Comparison of ENCODE assay signal across 13 mouse cellular contexts in the genomic region with DNA sequence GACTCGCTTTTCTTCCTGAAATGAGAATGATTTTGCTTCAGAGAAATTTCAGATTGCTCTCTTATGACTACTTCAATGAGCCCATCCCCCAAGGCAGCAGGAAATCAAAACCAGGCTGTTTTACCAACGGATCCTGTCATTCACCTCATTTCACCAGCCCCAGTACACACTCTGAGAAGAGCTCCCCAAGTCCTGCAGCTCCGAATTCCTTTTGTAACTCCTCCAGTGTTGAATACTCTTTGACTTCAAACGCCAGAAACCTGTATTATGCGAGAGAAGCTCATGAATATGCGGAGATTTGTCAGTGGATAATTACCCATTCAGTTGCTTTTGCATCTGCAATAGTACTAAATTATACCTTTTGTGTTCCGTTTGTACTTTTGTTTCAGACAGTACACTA. TPM values are rescaled to one million over a fixed set of nuclear protein-coding genes. Genes with fewer than 3 reads are reported as not detected.
DNase-seq lines count a peak whose midpoint lies in the region; ATAC-seq and TF ChIP-seq lines count a peak whose summit lies in the region.
"Had no signal": no experiment of that assay in that cellular context is flagged by ENCODE, and none has a peak within 500 bp of the region (broad histone marks: within the 10 kb centered on the region; RNA-seq: fewer than 3 reads in every experiment).

No protein-coding gene starts in this region.

- ATAC-seq in forebrain, embryonic 12.5 days (ENCODE audit: low FRiP score): peak; percentile 78; the same call in 1 of the 2 replicates
- no peak for ATAC-seq in hindbrain, postnatal 0 days
- ATAC-seq in neural tube, embryonic 13.5 days (ENCODE audit: low read depth): no peak
- ATAC-seq in granulocyte monocyte progenitor cell, adult 5-6 weeks (replicated peaks; ENCODE audit: poor library complexity, severe bottlenecking): no peak

- peaks cover 22% of the 10 kb centered on the region for H3K4me1 ChIP-seq in forebrain, embryonic 12.5 days
- H3K4me1 ChIP-seq in hindbrain, postnatal 0 days (ENCODE audit: insufficient read depth, low read length): 0 out of 2 replicates have a peak, but pooled peaks cover 5% of the 10 kb centered on the region
- H3K4me1 ChIP-seq in neural tube, embryonic 13.5 days (replicated peaks): peaks cover 33% of the 10 kb centered on the region

- H3K27me3 ChIP-seq in forebrain, embryonic 12.5 days: no peaks in the 10 kb centered on the region
- H3K27me3 ChIP-seq in hindbrain, postnatal 0 days (ENCODE audit: insufficient read depth, low read length): no peaks in the 10 kb centered on the region
- H3K27me3 ChIP-seq in neural tube, embryonic 13.5 days: no peaks in the 10 kb centered on the region

- H3K9me3 ChIP-seq in forebrain, embryonic 12.5 days: no peaks in the 10 kb centered on the region
- no peaks in the 10 kb centered on the region for H3K9me3 ChIP-seq in hindbrain, postnatal 0 days (ENCODE audit: low read length)
- H3K9me3 ChIP-seq in neural tube, embryonic 13.5 days: no peaks in the 10 kb centered on the region

- H3K36me3 ChIP-seq in forebrain, embryonic 12.5 days (replicated peaks): no peaks in the 10 kb centered on the region
- no peaks in the 10 kb centered on the region for H3K36me3 ChIP-seq in hindbrain, postnatal 0 days (ENCODE audit: insufficient read depth, low read length)
- no peaks in the 10 kb centered on the region for H3K36me3 ChIP-seq in neural tube, embryonic 13.5 days

- 7% methylated on average over 7 of the region's 7 CpGs for WGBS in forebrain, embryonic 12.5 days
- 19% methylated on average over 7 of the region's 7 CpGs for WGBS in hindbrain, postnatal 0 days
- WGBS in neural tube, embryonic 13.5 days: 12% methylated on average over 7 of the region's 7 CpGs

- no peak overlapping the region for H3K4me3 ChIP-seq in forebrain, embryonic 12.5 days (replicated peaks)
- H3K4me3 ChIP-seq in hindbrain, postnatal 0 days (ENCODE audit: low read length): peak overlapping the region; percentile 8; the same call in 1 of the 2 replicates
- H3K4me3 ChIP-seq in neural tube, embryonic 13.5 days: no peak overlapping the region

- H3K4me2 ChIP-seq in forebrain, embryonic 12.5 days: peak overlapping the region; percentile 37
- peak overlapping the region; percentile 45 for H3K4me2 ChIP-seq in hindbrain, postnatal 0 days (ENCODE audit: low read depth, low read length)
- peak overlapping the region; percentile 40 for H3K4me2 ChIP-seq in neural tube, embryonic 13.5 days

- H3K9ac ChIP-seq in forebrain, embryonic 12.5 days: no peak overlapping the region
- no peak overlapping the region; the same call in 1 of the 2 replicates for H3K9ac ChIP-seq in hindbrain, postnatal 0 days (replicated peaks; ENCODE audit: low read length)
- no peak overlapping the region for H3K9ac ChIP-seq in neural tube, embryonic 13.5 days
- H3K9ac ChIP-seq: liver, embryonic 14.5 days had no signal

- peak overlapping the region; percentile 80 for H3K27ac ChIP-seq in forebrain, embryonic 12.5 days
- H3K27ac ChIP-seq in hindbrain, postnatal 0 days: no peak overlapping the region
- H3K27ac ChIP-seq in neural tube, embryonic 13.5 days (replicated peaks): no peak overlapping the region
- H3K27ac ChIP-seq: liver, embryonic 14.5 days had no signal

- TF ChIP-seq CTCF in hindbrain, postnatal 0 days (IDR thresholded peaks at IDR 0.05; ENCODE audit: low read depth): no peak

- DNase-seq in heart, adult 11 months: peak; percentile 31
- no peak for DNase-seq in heart, adult 9 months (ENCODE audit: low spot score in 2 of 2)
- no peak for DNase-seq in hindbrain, postnatal 0 days (ENCODE audit: low spot score)
- no peak for DNase-seq in lung, postnatal 4 days
- no peak for DNase-seq in kidney, adult 18-20 months
- DNase-seq: cerebellum, adult 11-12 months; heart, postnatal 14 days; kidney, adult 8-10 months; thymus, adult 18-20 months had no signal

RNA-seq across cellular contexts. Expression of a gene that starts 15.5 kb away (rescaled TPM):
- 14.2 and 17.5 TPM in 2 replicates for polyA plus RNA-seq in forebrain, embryonic 12.5 days (2016; fragmentation: Nextera tagmentation; extraction: Ambion mirVana)
- total RNA-seq in hindbrain, postnatal 0 days (2014; rRNA removed): 4.6 and 5.8 TPM in 2 replicates
- 15.3 and 18.0 TPM in 2 replicates for polyA plus RNA-seq in hindbrain, postnatal 0 days (2015; fragmentation: Nextera tagmentation; extraction: Ambion mirVana)
- 4.0 and 6.3 TPM in 2 replicates for polyA plus RNA-seq in neural tube, embryonic 13.5 days (2015; fragmentation: Nextera tagmentation; extraction: Ambion mirVana)
- 3.7 and 7.4 TPM in 2 replicates for total RNA-seq in granulocyte monocyte progenitor cell, adult 5-6 weeks (2014; fragmentation: Nextera tagmentation)
- 6.6 and 7.8 TPM in 2 replicates for total RNA-seq in granulocyte monocyte progenitor cell, adult 5-6 weeks (2017)
